Mouse (Mus musculus): ENCODE measurements around the gene Ucn3.

DNA sequence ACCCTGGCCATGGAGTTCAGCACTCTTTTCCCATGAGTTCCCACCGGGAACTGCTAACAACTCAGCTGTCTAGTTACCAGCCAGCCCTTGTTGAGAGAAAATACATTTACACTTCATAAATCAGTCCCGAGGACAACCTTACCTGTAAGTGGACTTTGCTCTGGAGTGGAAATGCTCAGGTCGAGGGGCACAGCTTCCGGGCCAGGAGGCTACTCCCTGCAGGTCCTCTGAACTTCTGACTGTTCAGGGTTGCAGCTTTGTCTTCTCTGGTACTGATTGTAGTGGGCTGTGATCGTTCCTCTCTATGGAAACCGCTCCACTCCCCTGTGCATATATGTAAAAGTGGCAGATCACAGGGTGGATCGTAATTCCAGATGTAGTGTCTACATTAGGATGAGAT lies 450 bp downstream of the Ucn3 start:
- no peak for TF ChIP-seq CTCF (IDR thresholded peaks at IDR 0.05; ENCODE audit: low read depth)
- TF ChIP-seq EP300 (IDR thresholded peaks at IDR 0.05; ENCODE audit: low read depth), result no peak
